Mouse (Mus musculus): ENCODE results near the gene Syde2. TPM values are rescaled to one million over a fixed set of nuclear protein-coding genes. Genes with fewer than 3 reads are reported as not detected.

Syde2 gene
- polyA plus RNA-seq (2016; fragmentation: Nextera tagmentation; extraction: Ambion mirVana) = 0.92 and 1.3 TPM in 2 replicates

- Histone ChIP-seq H3K36me3 (peaks cover 3% of the 10 kb centered on the region), H3K27me3 (ENCODE audit: insufficient read depth, poor library complexity, severe bottlenecking) (peaks cover 42% of the 10 kb centered on the region), H3K9me3 (no peaks in the 10 kb centered on the region), H3K27ac (peak within 1 kb of the TSS; percentile 90), H3K4me3 (peak within 1 kb of the TSS; percentile 74), H3K4me1 (replicated peaks) (peaks cover 31% of the 10 kb centered on the region)
- under 1% methylated on average over 65 of the region's 65 CpGs for WGBS
- DNase-seq (ENCODE audit: low spot score) = peak; percentile 84
Observed at GRCm38 (mm10) chr3:145987268-145987969, at the start of gene Syde2. Gene Syde2 (plus strand): TSS chr3:145987870.

- 19% methylated on average over 50 of the region's 50 CpGs for WGBS
- Histone ChIP-seq H3K9me3 (no peaks in the 10 kb centered on the region), H3K27me3 (ENCODE audit: insufficient read depth, poor library complexity, severe bottlenecking) (no peaks in the 10 kb centered on the region), H3K27ac (peak overlapping the region; percentile 91), H3K36me3 (peaks cover 46% of the 10 kb centered on the region), H3K4me3 (peak overlapping the region; percentile 97), H3K4me1 (replicated peaks) (peaks cover 21% of the 10 kb centered on the region)
- peak; percentile 23 for DNase-seq (ENCODE audit: low spot score)
Observed at GRCm38 (mm10) chr3:145938405-145939349, 49.0 kb upstream of the Syde2 start.

- Histone ChIP-seq H3K9me3 (no peaks in the 10 kb centered on the region), H3K4me1 (replicated peaks) (peaks cover 21% of the 10 kb centered on the region), H3K36me3 (peaks cover 49% of the 10 kb centered on the region), H3K4me3 (peak overlapping the region; percentile 97), H3K27ac (no peak overlapping the region), H3K27me3 (ENCODE audit: insufficient read depth, poor library complexity, severe bottlenecking) (no peaks in the 10 kb centered on the region)
- no peak for DNase-seq (ENCODE audit: low spot score)
- WGBS = 90% methylated on average over 12 of the region's 12 CpGs
Observed at GRCm38 (mm10) chr3:145939402-145939801, 48.3 kb upstream of the Syde2 start.

GRCm38 (mm10) chr3:145939971-145940370, 47.7 kb upstream of the Syde2 start:
- Histone ChIP-seq H3K27ac (no peak overlapping the region), H3K36me3 (peaks cover 51% of the 10 kb centered on the region), H3K4me3 (peak overlapping the region; percentile 97; the same call in 1 of the 2 replicates), H3K9me3 (no peaks in the 10 kb centered on the region), H3K4me1 (replicated peaks) (peaks cover 21% of the 10 kb centered on the region), H3K27me3 (ENCODE audit: insufficient read depth, poor library complexity, severe bottlenecking) (no peaks in the 10 kb centered on the region)
- DNase-seq (ENCODE audit: low spot score) = no peak
- WGBS = 85% methylated on average over 4 of the region's 4 CpGs

GRCm38 (mm10) chr3:145941971-145942370, 45.7 kb upstream of the Syde2 start:
- H3K27me3 ChIP-seq (ENCODE audit: insufficient read depth, poor library complexity, severe bottlenecking) = no peaks in the 10 kb centered on the region
- 18% methylated on average over 3 of the region's 3 CpGs for WGBS
- H3K27ac ChIP-seq = no peak overlapping the region
- no peak overlapping the region for H3K4me3 ChIP-seq
- peaks cover 21% of the 10 kb centered on the region for H3K4me1 ChIP-seq (replicated peaks)
- H3K36me3 ChIP-seq = peaks cover 59% of the 10 kb centered on the region
- no peaks in the 10 kb centered on the region for H3K9me3 ChIP-seq
- peak; percentile 72 for DNase-seq (ENCODE audit: low spot score)

- Histone ChIP-seq H3K27ac (no peak overlapping the region), H3K4me1 (replicated peaks) (peaks cover 8% of the 10 kb centered on the region), H3K9me3 (no peaks in the 10 kb centered on the region), H3K4me3 (no peak overlapping the region), H3K27me3 (ENCODE audit: insufficient read depth, poor library complexity, severe bottlenecking) (no peaks in the 10 kb centered on the region), H3K36me3 (peaks cover 53% of the 10 kb centered on the region)
- no peak for DNase-seq (ENCODE audit: low spot score)
- 88% methylated on average over 7 of the region's 7 CpGs for WGBS
Observed at GRCm38 (mm10) chr3:145944348-145944747, 43.3 kb upstream of the Syde2 start.

GRCm38 (mm10) chr3:145945904-145946303, 41.8 kb upstream of the Syde2 start:
- Histone ChIP-seq H3K4me1 (replicated peaks) (peaks cover 12% of the 10 kb centered on the region), H3K27me3 (ENCODE audit: insufficient read depth, poor library complexity, severe bottlenecking) (peaks cover 8% of the 10 kb centered on the region), H3K4me3 (no peak overlapping the region), H3K36me3 (peaks cover 39% of the 10 kb centered on the region), H3K27ac (no peak overlapping the region), H3K9me3 (no peaks in the 10 kb centered on the region)
- WGBS = 87% methylated on average over 3 of the region's 3 CpGs
- DNase-seq (ENCODE audit: low spot score) = no peak

- H3K36me3 ChIP-seq = peaks cover 32% of the 10 kb centered on the region
- H3K27me3 ChIP-seq (ENCODE audit: insufficient read depth, poor library complexity, severe bottlenecking) = peaks cover 8% of the 10 kb centered on the region
- H3K9me3 ChIP-seq = no peaks in the 10 kb centered on the region
- peaks cover 12% of the 10 kb centered on the region for H3K4me1 ChIP-seq (replicated peaks)
- 66% methylated on average over 2 of the region's 2 CpGs for WGBS
- no peak for DNase-seq (ENCODE audit: low spot score)
- no peak overlapping the region for H3K4me3 ChIP-seq
- H3K27ac ChIP-seq = no peak overlapping the region
Observed at GRCm38 (mm10) chr3:145946654-145947053, 41.0 kb upstream of the Syde2 start.

GRCm38 (mm10) chr3:145947539-145948204, 40.0 kb upstream of the Syde2 start:
- no peaks in the 10 kb centered on the region for H3K9me3 ChIP-seq
- H3K4me3 ChIP-seq = no peak overlapping the region
- H3K27ac ChIP-seq = no peak overlapping the region
- 53% methylated on average over 6 of the region's 6 CpGs for WGBS
- peaks cover 30% of the 10 kb centered on the region for H3K36me3 ChIP-seq
- H3K4me1 ChIP-seq (replicated peaks) = peaks cover 12% of the 10 kb centered on the region
- H3K27me3 ChIP-seq (ENCODE audit: insufficient read depth, poor library complexity, severe bottlenecking) = peaks cover 8% of the 10 kb centered on the region
- DNase-seq (ENCODE audit: low spot score) = no peak

- Histone ChIP-seq H3K27me3 (ENCODE audit: insufficient read depth, poor library complexity, severe bottlenecking) (peaks cover 8% of the 10 kb centered on the region), H3K4me3 (peak overlapping the region; percentile 34), H3K36me3 (peaks cover 5% of the 10 kb centered on the region; the same call in 1 of the 2 replicates), H3K9me3 (no peaks in the 10 kb centered on the region), H3K27ac (peak overlapping the region; percentile 16; the same call in 1 of the 2 replicates), H3K4me1 (replicated peaks) (peaks cover 12% of the 10 kb centered on the region)
- WGBS = 9% methylated on average over 15 of the region's 15 CpGs
- peak; percentile 67 for DNase-seq (ENCODE audit: low spot score)
Observed at GRCm38 (mm10) chr3:145950034-145950814, 37.4 kb upstream of the Syde2 start.

- Histone ChIP-seq H3K36me3 (no peaks in the 10 kb centered on the region), H3K4me1 (replicated peaks) (peaks cover 12% of the 10 kb centered on the region), H3K27me3 (ENCODE audit: insufficient read depth, poor library complexity, severe bottlenecking) (peaks cover 8% of the 10 kb centered on the region), H3K27ac (no peak overlapping the region), H3K4me3 (peak overlapping the region; percentile 34; the same call in 1 of the 2 replicates), H3K9me3 (no peaks in the 10 kb centered on the region)
- no peak for DNase-seq (ENCODE audit: low spot score)
- WGBS = 56% methylated on average over 5 of the region's 5 CpGs
Observed at GRCm38 (mm10) chr3:145950815-145951130, 36.9 kb upstream of the Syde2 start.
